Comparison of ENCODE assay signal across 8 mouse cellular contexts in the genomic region with DNA sequence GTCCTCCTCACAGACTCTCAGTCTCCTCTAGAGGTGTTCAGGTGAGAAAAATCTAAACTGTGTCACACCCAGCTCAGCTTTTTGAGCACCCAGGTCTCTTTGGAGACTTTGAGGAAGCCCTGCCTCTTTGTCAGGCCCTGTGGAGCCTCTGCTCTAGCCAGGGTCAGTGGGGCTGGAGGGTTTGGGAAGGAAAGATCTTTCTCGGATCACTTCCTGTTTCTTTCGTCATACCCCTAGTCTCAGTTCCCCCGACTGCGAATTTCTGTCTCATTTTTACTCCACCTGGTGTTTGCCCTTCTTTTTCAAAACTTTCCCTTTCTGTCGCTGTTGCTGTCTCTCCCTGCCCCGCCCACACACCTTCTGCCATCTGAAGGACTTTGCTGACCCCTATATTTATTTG. TPM values are rescaled to one million over a fixed set of nuclear protein-coding genes. Genes with fewer than 3 reads are reported as not detected.
DNase-seq lines count a peak whose midpoint lies in the region; ATAC-seq and TF ChIP-seq lines count a peak whose summit lies in the region.
"Had no signal": no experiment of that assay in that cellular context is flagged by ENCODE, and none has a peak within 500 bp of the region (broad histone marks: within the 10 kb centered on the region; RNA-seq: fewer than 3 reads in every experiment).

No protein-coding gene starts in this region.

- H3K27ac ChIP-seq in hindbrain, embryonic 13.5 days: no peak overlapping the region
- no peak overlapping the region for H3K27ac ChIP-seq in hindbrain, embryonic 12.5 days
- 0 out of 2 replicates have a peak overlapping the region, but pooled peaks have one; percentile 15 for H3K27ac ChIP-seq in stomach, embryonic 14.5 days (ENCODE audit: low read length)
- no peak overlapping the region for H3K27ac ChIP-seq in stomach, postnatal 0 days (replicated peaks)
- H3K27ac ChIP-seq in limb, embryonic 13.5 days: no peak overlapping the region; the same call in 1 of the 2 replicates

- no peak overlapping the region for H3K4me3 ChIP-seq in hindbrain, embryonic 13.5 days
- H3K4me3 ChIP-seq in hindbrain, embryonic 12.5 days: no peak overlapping the region
- H3K4me3 ChIP-seq in stomach, embryonic 14.5 days (ENCODE audit: low read depth, low read length): no peak overlapping the region
- no peak overlapping the region for H3K4me3 ChIP-seq in stomach, postnatal 0 days (ENCODE audit: low read depth, low read length)
- H3K4me3 ChIP-seq in limb, embryonic 13.5 days: no peak overlapping the region

- H3K36me3 ChIP-seq in hindbrain, embryonic 13.5 days: peaks cover 65% of the 10 kb centered on the region
- H3K36me3 ChIP-seq in hindbrain, embryonic 12.5 days: peaks cover 58% of the 10 kb centered on the region
- peaks cover 22% of the 10 kb centered on the region for H3K36me3 ChIP-seq in stomach, embryonic 14.5 days (ENCODE audit: control insufficient read depth, insufficient read depth, low read length)
- peaks cover 8% of the 10 kb centered on the region for H3K36me3 ChIP-seq in stomach, postnatal 0 days (ENCODE audit: control insufficient read depth, insufficient read depth, low read length)
- H3K36me3 ChIP-seq in limb, embryonic 13.5 days: peaks cover 72% of the 10 kb centered on the region

- peaks cover 23% of the 10 kb centered on the region for H3K4me1 ChIP-seq in hindbrain, embryonic 13.5 days (replicated peaks)
- H3K4me1 ChIP-seq in hindbrain, embryonic 12.5 days: peaks cover 11% of the 10 kb centered on the region
- H3K4me1 ChIP-seq in stomach, embryonic 14.5 days (ENCODE audit: control insufficient read depth, insufficient read depth, low read length): peaks cover 16% of the 10 kb centered on the region; the same call in 1 of the 2 replicates
- H3K4me1 ChIP-seq in stomach, postnatal 0 days (replicated peaks; ENCODE audit: control insufficient read depth, insufficient read depth): peaks cover 2% of the 10 kb centered on the region; the same call in 1 of the 2 replicates
- peaks cover 14% of the 10 kb centered on the region for H3K4me1 ChIP-seq in limb, embryonic 13.5 days

- 88% methylated on average over 6 of the region's 6 CpGs for WGBS in hindbrain, embryonic 13.5 days
- WGBS in hindbrain, embryonic 12.5 days: 87% methylated on average over 6 of the region's 6 CpGs
- WGBS in stomach, embryonic 14.5 days: 68% methylated on average over 6 of the region's 6 CpGs
- 75% methylated on average over 6 of the region's 6 CpGs for WGBS in stomach, postnatal 0 days
- WGBS in limb, embryonic 13.5 days: 81% methylated on average over 6 of the region's 6 CpGs

- TF ChIP-seq EP300 in stomach, postnatal 0 days (optimal IDR thresholded peaks at IDR 0.05): no peak

- H3K9me3 ChIP-seq in hindbrain, embryonic 13.5 days: no peaks in the 10 kb centered on the region
- no peaks in the 10 kb centered on the region; the same call in 1 of the 2 replicates for H3K9me3 ChIP-seq in hindbrain, embryonic 12.5 days (replicated peaks)
- H3K9me3 ChIP-seq in stomach, embryonic 14.5 days (ENCODE audit: control insufficient read depth, low read depth, low read length): no peaks in the 10 kb centered on the region
- H3K9me3 ChIP-seq in stomach, postnatal 0 days (ENCODE audit: control insufficient read depth, low read length): no peaks in the 10 kb centered on the region
- H3K9me3 ChIP-seq in limb, embryonic 13.5 days: no peaks in the 10 kb centered on the region
- H3K9me3 ChIP-seq: stomach, embryonic 15.5 days had no signal

- no peaks in the 10 kb centered on the region for H3K27me3 ChIP-seq in hindbrain, embryonic 13.5 days
- H3K27me3 ChIP-seq in hindbrain, embryonic 12.5 days: no peaks in the 10 kb centered on the region
- H3K27me3 ChIP-seq in stomach, embryonic 14.5 days (ENCODE audit: control insufficient read depth, insufficient read depth, low read length): no peaks in the 10 kb centered on the region
- no peaks in the 10 kb centered on the region for H3K27me3 ChIP-seq in stomach, postnatal 0 days (ENCODE audit: control insufficient read depth, insufficient read depth, low read length)
- H3K27me3 ChIP-seq in limb, embryonic 13.5 days: no peaks in the 10 kb centered on the region
- H3K27me3 ChIP-seq: stomach, embryonic 15.5 days had no signal

- TF ChIP-seq CTCF in stomach, postnatal 0 days (IDR thresholded peaks at IDR 0.05; ENCODE audit: low read depth): no peak

- H3K9ac ChIP-seq in hindbrain, embryonic 13.5 days: peak overlapping the region; percentile 95
- no peak overlapping the region for H3K9ac ChIP-seq in hindbrain, embryonic 12.5 days
- H3K9ac ChIP-seq in stomach, embryonic 14.5 days (replicated peaks; ENCODE audit: low read depth, low read length): no peak overlapping the region
- no peak overlapping the region for H3K9ac ChIP-seq in stomach, postnatal 0 days (ENCODE audit: low read length)
- no peak overlapping the region for H3K9ac ChIP-seq in limb, embryonic 13.5 days
- H3K9ac ChIP-seq: stomach, embryonic 15.5 days had no signal

- H3K4me2 ChIP-seq in hindbrain, embryonic 13.5 days: peak overlapping the region; percentile 87; the same call in 1 of the 2 replicates
- no peak overlapping the region for H3K4me2 ChIP-seq in hindbrain, embryonic 12.5 days (replicated peaks)
- H3K4me2 ChIP-seq in stomach, embryonic 14.5 days (replicated peaks; ENCODE audit: low read depth, low read length): peak overlapping the region; percentile 84; the same call in 1 of the 2 replicates
- no peak overlapping the region for H3K4me2 ChIP-seq in stomach, postnatal 0 days (replicated peaks; ENCODE audit: low read depth)
- H3K4me2 ChIP-seq in limb, embryonic 13.5 days (replicated peaks): 0 out of 2 replicates have a peak overlapping the region, but pooled peaks have one; percentile 90

- ATAC-seq in hindbrain, embryonic 13.5 days (ENCODE audit: low FRiP score): no peak
- ATAC-seq in hindbrain, embryonic 12.5 days (ENCODE audit: low FRiP score): no peak
- ATAC-seq in stomach, embryonic 14.5 days (ENCODE audit: insufficient number of reproducible peaks, insufficient read depth, low FRiP score, low read depth): no peak
- no peak for ATAC-seq in stomach, postnatal 0 days (ENCODE audit: low FRiP score, low TSS enrichment)
- ATAC-seq in limb, embryonic 13.5 days (ENCODE audit: low FRiP score, low read depth): no peak

- DNase-seq in stomach, postnatal 0 days (ENCODE audit: low spot score): no peak
- DNase-seq in gastrocnemius, postnatal 25 days: no peak
- DNase-seq in adrenal gland, postnatal 25 days: no peak

RNA-seq across cellular contexts. Expression of a gene that starts 1.6 kb away (rescaled TPM):
- 25.9 and 30.7 TPM in 2 replicates for polyA plus RNA-seq in hindbrain, embryonic 13.5 days (2015; fragmentation: Nextera tagmentation; extraction: Ambion mirVana)
- 20.2 and 23.3 TPM in 2 replicates for polyA plus RNA-seq in hindbrain, embryonic 12.5 days (2016; fragmentation: Nextera tagmentation; extraction: Ambion mirVana)
- 11.9 and 15.3 TPM in 2 replicates for polyA plus RNA-seq in stomach, embryonic 14.5 days (2014; fragmentation: Nextera tagmentation; extraction: Ambion mirVana)
- 7.9 and 8.5 TPM in 2 replicates for polyA plus RNA-seq in stomach, postnatal 0 days (2015; fragmentation: Nextera tagmentation; extraction: Ambion mirVana)
- polyA plus RNA-seq in limb, embryonic 13.5 days (2015; fragmentation: Nextera tagmentation; extraction: Ambion mirVana): 17.2 and 22.5 TPM in 2 replicates
- 1 to 10 TPM; 3.8 TPM for total RNA-seq in gastrocnemius, postnatal 25 days (2021)
- total RNA-seq in adrenal gland, postnatal 25 days (2021): 7.3 and 10.6 TPM in 2 replicates

RNA-seq across cellular contexts. Expression of a gene that starts 16.4 kb away (rescaled TPM):
- 13.8 and 14.3 TPM in 2 replicates for polyA plus RNA-seq in hindbrain, embryonic 13.5 days (2015; fragmentation: Nextera tagmentation; extraction: Ambion mirVana)
- polyA plus RNA-seq in hindbrain, embryonic 12.5 days (2016; fragmentation: Nextera tagmentation; extraction: Ambion mirVana): 11.9 TPM in 2 replicates
- 1.3 and 1.8 TPM in 2 replicates for polyA plus RNA-seq in stomach, embryonic 14.5 days (2014; fragmentation: Nextera tagmentation; extraction: Ambion mirVana)
- polyA plus RNA-seq in stomach, postnatal 0 days (2015; fragmentation: Nextera tagmentation; extraction: Ambion mirVana): 0.15 and 0.22 TPM in 2 replicates
- 0.09 and 0.13 TPM in 2 replicates for polyA plus RNA-seq in limb, embryonic 13.5 days (2015; fragmentation: Nextera tagmentation; extraction: Ambion mirVana)
- under 1 TPM in 1 of 2 experiments, not detected in 1; 0.03 TPM for total RNA-seq in gastrocnemius, postnatal 25 days (2021)
- total RNA-seq in adrenal gland, postnatal 25 days (2021): 4.2 and 5.5 TPM in 2 replicates

RNA-seq across cellular contexts. Expression of a gene that starts 26.1 kb away (rescaled TPM):
- polyA plus RNA-seq in hindbrain, embryonic 13.5 days (2015; fragmentation: Nextera tagmentation; extraction: Ambion mirVana): 222 and 228 TPM in 2 replicates
- 140 and 154 TPM in 2 replicates for polyA plus RNA-seq in hindbrain, embryonic 12.5 days (2016; fragmentation: Nextera tagmentation; extraction: Ambion mirVana)
- 118 and 123 TPM in 2 replicates for polyA plus RNA-seq in stomach, embryonic 14.5 days (2014; fragmentation: Nextera tagmentation; extraction: Ambion mirVana)
- polyA plus RNA-seq in stomach, postnatal 0 days (2015; fragmentation: Nextera tagmentation; extraction: Ambion mirVana): 35.7 and 37.8 TPM in 2 replicates
- 149 and 152 TPM in 2 replicates for polyA plus RNA-seq in limb, embryonic 13.5 days (2015; fragmentation: Nextera tagmentation; extraction: Ambion mirVana)
- total RNA-seq in gastrocnemius, postnatal 25 days (2021): 10 to 100 TPM; 14.6 to 17.8 TPM
- total RNA-seq in adrenal gland, postnatal 25 days (2021): 79.3 and 92.7 TPM in 2 replicates

RNA-seq across cellular contexts. Expression of a gene that starts 43.4 kb away (rescaled TPM):
- polyA plus RNA-seq in hindbrain, embryonic 13.5 days (2015; fragmentation: Nextera tagmentation; extraction: Ambion mirVana): 15.1 and 16.1 TPM in 2 replicates
- polyA plus RNA-seq in hindbrain, embryonic 12.5 days (2016; fragmentation: Nextera tagmentation; extraction: Ambion mirVana): 12.7 and 16.5 TPM in 2 replicates
- polyA plus RNA-seq in stomach, embryonic 14.5 days (2014; fragmentation: Nextera tagmentation; extraction: Ambion mirVana): 17.8 and 19.1 TPM in 2 replicates
- 8.0 and 8.2 TPM in 2 replicates for polyA plus RNA-seq in stomach, postnatal 0 days (2015; fragmentation: Nextera tagmentation; extraction: Ambion mirVana)
- polyA plus RNA-seq in limb, embryonic 13.5 days (2015; fragmentation: Nextera tagmentation; extraction: Ambion mirVana): 19.0 and 19.6 TPM in 2 replicates
- 10 to 100 TPM; 12.0 to 16.7 TPM for total RNA-seq in gastrocnemius, postnatal 25 days (2021)
- total RNA-seq in adrenal gland, postnatal 25 days (2021): 10.3 and 16.4 TPM in 2 replicates

Comparison
In these comparisons a context has a peak if more than half of its experiments do, and no peak if none do; other contexts are left out.
1. H3K4me2 ChIP-seq: peak in hindbrain, embryonic 13.5 days (single experiment), stomach, embryonic 14.5 days (single experiment) and limb, embryonic 13.5 days (single experiment); none in hindbrain, embryonic 12.5 days (single experiment) and stomach, postnatal 0 days (single experiment).